Mouse (Mus musculus) fat pad, adult 2 months (tissue): ENCODE measurements around the gene Cx3cl1.

Source experiments
- DNase-seq: peaks from one replicate; pipeline ENCODE4 v3.0.0-alpha.2; 2011; ENCODE audit warnings: low read depth, low spot score; ENCODE audit errors: extremely low read depth

Gene Cx3cl1

GRCm38 (mm10) chr8:94800278-94800968, 28.6 kb downstream of the Cx3cl1 start:
- no peak for DNase-seq

DNA sequence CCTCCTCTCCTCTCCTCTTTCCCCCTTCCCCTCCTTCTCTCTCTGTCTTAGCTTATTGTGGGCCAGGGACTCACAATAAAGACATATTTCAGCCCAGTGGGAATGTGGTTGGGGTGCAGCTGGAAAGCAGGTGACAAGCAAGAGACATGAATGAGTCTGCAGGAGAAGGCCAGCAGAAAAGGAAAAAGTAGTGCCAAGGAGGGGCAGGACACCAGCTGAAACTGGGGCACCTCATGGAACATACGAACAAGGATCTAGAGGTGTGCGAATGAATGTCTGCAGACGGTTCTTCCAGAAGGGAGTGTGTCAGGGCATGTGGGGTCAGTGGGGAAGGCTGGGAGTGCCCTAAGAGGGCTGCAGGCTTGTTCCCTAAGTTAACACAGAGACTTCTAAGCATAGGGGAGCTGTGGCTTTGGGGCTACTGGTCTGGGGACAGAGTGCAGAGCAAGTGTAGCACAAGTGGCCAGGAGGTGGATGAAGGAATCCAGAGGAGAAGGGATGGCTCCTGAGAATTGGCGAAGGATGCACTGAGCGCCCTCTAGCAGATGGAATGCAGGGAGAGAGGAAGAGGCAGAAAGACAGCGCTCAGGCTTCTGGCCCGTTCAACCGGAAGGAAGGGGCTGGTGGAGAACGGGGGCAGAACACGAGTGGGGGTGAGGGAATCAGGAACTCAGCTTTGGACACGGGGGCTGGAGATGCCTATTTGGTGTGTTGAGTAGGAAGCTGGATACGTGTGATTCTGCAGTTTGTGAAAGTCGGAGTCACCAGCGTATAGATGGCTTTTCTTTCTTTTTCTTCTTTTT, 29.7 kb downstream of the Cx3cl1 start:
- no peak for DNase-seq

DNA sequence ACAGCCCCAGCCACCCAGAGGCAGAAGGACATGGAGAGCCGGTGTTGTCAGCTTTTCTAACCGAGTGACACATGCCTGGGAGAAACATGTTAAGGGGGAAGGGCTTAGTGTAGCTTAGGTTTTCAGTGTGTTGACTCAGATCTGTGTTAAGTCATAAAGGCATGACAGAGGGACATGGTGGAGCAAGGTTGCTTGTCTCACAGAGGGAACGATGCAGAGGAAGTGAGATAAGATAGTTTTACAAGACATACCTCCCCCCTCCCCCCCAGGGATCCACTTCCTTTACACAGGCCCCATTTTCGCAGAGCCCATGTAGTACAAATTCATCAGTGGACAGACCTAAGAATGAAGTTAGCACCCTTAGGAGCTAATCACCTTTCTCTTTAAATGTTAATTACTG, 30.6 kb downstream of the Cx3cl1 start:
- no peak for DNase-seq

GRCm38 (mm10) chr8:94803551-94803950, 31.7 kb downstream of the Cx3cl1 start:
- DNase-seq = no peak

DNA sequence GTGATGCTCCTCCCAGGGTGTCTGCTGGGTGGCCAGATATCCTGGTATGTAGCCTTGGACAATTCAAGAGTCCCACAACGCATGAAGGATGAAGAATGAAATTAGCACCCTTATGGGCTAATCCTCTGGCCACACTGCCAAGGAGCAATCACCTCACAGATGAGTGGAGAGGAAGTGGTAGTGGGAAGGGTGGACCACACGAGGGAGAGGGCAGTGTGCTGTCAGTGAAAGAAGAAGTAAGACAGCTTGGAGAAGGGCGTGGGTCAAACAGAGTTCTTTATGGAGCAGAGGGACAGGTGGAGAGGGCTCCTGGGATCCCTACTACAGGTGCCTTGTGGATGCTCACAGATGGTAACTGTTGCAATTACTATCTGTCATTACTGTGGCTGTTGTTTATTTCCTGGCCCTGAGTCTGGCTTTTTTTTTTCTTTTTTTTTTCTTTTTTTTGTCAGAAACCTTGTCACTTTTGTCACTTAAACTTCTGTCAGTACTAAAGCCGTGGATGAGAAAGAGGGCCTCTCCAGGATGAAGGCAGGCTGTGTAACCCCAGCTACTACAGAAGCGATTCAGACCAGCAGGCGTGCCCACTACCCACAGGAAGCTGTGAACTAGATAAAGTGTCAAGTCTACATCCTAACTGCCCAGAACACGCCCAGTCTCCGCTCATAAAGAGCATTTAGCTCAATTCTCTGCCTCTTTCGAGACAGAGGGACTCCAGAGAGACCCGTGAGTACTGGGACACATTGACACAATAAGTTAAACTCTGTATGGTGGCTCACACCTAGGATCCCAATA, 32.9 kb downstream of the Cx3cl1 start:
- DNase-seq = no peak

- no peak for DNase-seq
These were observed 34.0 kb downstream of the Cx3cl1 start for GRCm38 (mm10) chr8:94805811-94806210.

DNA sequence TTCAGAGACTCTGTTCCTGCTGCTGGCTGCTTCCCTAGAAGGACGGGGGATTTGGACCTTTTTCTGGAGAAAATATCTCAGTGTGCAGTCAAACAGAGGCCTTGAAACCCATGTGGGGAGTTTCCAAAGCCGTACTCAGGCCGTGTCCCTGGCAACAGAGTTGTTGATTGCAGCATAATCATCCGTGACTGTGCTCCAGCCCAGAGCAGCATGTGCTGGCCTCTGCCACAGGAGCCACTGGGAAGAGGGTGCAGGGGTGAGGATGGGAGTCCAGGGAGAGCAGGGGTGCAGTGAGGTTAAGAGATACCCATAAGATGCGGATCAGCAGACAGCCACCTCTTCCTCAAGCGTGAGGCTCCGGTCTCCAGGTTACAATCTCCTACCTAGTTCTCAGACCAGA, 35.7 kb downstream of the Cx3cl1 start:
- DNase-seq = no peak

DNA sequence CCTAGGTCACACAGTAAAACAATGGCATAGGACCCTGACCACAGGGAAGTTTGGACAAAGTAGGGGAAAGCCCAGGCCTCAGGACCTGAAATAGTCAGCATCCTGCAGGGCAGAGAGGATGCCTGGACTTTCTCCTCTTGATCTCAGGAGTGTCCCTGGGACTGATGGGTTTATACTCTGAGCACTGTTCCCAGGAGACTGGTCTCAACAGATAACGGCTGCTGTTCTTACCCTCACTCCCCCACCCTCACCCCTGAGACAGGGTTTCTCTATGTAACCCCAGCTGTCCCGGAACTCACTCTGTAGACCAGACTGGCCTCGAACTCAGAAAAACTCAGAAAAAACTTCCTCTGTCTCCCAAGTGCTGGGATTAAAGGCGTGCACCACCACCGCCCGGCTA, 36.6 kb downstream of the Cx3cl1 start:
- DNase-seq = no peak

DNA sequence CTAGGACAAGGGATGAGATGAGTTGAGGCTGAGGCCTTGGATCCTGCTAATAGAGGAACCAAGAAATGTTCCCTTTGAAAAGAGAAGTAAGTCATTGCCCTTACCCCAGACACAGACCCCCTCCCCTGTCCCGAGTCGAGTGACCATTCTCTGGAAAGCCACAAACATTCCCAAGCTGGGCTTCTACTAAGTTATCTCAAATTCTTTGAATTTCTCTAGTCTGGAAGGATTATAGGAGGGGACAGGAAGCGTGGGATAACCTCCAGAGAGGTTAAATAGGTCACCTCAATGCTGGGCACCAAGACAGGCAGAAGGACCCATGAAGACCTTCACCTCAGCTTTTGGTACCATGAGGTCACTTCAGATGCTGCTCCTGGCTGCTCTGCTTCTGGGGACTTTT, 38.3 kb downstream of the Cx3cl1 start, which contains the start of gene Ccl17:
Gene Ccl17, plus strand, starts transcription at position 301 of the 400 bp plus-strand sequence.
- no peak for DNase-seq

- DNase-seq = no peak
These were observed 39.0 kb downstream of the Cx3cl1 start for GRCm38 (mm10) chr8:94810855-94811254.

- DNase-seq = no peak
These were observed 39.8 kb downstream of the Cx3cl1 start for GRCm38 (mm10) chr8:94811654-94812053.

GRCm38 (mm10) chr8:94812645-94813098, 40.9 kb downstream of the Cx3cl1 start:
- no peak for DNase-seq

DNA sequence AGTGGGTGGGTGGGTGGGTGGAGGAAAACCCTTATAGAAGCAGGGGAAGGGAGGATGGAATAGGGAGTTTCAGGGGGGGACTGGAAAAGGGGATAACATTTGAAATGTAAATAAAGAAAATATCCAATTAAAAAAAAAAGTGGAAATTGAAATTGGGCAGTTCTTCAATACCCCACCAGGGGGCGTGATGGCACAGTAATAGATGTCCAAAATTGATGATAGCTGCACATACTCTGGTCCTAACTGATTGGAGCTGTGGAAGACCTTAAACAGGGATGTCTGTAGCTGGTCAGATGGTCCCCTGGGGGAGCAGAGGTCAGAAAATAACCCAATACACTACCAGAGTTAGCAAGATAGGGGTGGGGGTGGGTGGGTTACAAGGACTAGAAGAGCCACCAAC, 42.7 kb downstream of the Cx3cl1 start:
- no peak for DNase-seq

GRCm38 (mm10) chr8:94817933-94818332, 46.1 kb downstream of the Cx3cl1 start:
- DNase-seq = no peak

GRCm38 (mm10) chr8:94819671-94820179, 47.9 kb downstream of the Cx3cl1 start:
- DNase-seq = no peak

DNA sequence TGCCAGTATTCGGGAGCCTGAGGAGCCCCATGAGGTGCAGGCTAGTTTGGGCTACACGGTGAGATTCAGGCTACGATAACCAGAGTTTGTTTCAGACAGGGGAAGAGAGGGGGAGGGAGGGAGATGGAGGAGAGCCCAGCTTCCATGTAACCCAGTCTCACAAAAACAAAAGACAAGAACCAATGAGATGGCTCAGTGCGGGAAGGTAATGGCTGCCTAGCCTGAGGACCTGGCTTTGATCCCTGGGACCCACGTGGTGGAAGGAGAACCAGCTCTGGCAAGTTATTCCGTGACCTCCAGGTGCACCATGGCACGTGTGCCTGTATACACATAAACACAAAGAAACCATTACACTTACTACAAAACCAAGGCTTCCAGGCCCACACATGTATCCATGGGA, 48.7 kb downstream of the Cx3cl1 start:
- peak; percentile 68 for DNase-seq

- no peak for DNase-seq
These were observed 49.6 kb downstream of the Cx3cl1 start for GRCm38 (mm10) chr8:94821381-94821780.

GRCm38 (mm10) chr8:94822637-94823560, 51.1 kb downstream of the Cx3cl1 start:
- peak; percentile 65 for DNase-seq

DNA sequence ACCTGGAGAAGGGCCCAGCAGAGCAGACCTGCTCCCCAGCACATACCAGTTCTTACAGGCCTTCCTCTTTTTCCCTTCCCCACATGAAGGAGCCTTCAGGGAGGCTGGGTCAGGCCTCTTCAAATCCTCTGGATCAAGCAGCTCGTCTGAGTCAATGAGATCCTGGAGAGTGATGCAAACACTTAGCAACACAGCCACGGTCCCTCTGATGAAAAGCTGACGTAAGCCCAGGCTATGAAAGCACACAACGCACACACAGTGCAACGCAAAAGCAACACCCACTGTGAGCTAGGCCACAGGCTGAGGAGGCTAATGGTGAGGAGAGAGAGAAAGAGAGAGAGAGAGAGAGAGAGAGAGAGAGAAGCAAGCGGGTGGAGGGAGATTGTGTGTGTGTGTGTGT, 53.4 kb downstream of the Cx3cl1 start:
- no peak for DNase-seq

GRCm38 (mm10) chr8:94826210-94826609, 54.4 kb downstream of the Cx3cl1 start:
- DNase-seq = no peak
